Mouse (Mus musculus) hindbrain, embryonic 14.5 days (tissue): Measurements from ENCODE around the gene Il22ra2. TPM values are rescaled to one million over a fixed set of nuclear protein-coding genes. Genes with fewer than 3 reads are reported as not detected.

ENCODE experiments used
- ATAC-seq: fragments of 200-750 bp; cut with Nextera tagmentation; 2 replicates; pipeline ENCODE4 v1.8.0; 2017; ENCODE audit warnings: moderate number of reproducible peaks, mild to moderate bottlenecking, moderate TSS enrichment, moderate library complexity; ENCODE audit not compliant: low FRiP score
- DNase-seq: peaks from one replicate; pipeline ENCODE4 v3.0.0-alpha.2; 2015; ENCODE audit warnings: low spot score
- H3K27ac ChIP-seq: fragments of 300-500 bp; sonication (generic); 2 replicates; pipeline ENCODE4 v1.5.1; 2014; ENCODE audit warnings: mild to moderate bottlenecking, moderate library complexity
- H3K27me3 ChIP-seq: fragments of 300-500 bp; sonication (generic); 2 replicates; pipeline ENCODE4 v1.6.1; 2014; ENCODE audit warnings: mild to moderate bottlenecking, low read length, mixed read lengths; ENCODE audit not compliant: control insufficient read depth, insufficient read depth
- H3K36me3 ChIP-seq: fragments of 300-500 bp; sonication (generic); replicated peaks from 2 replicates; pipeline ENCODE4 v1.6.1; 2014; ENCODE audit not compliant: control insufficient read depth, insufficient read depth
- H3K4me1 ChIP-seq: fragments of 300-500 bp; sonication (generic); replicated peaks from 2 replicates; pipeline ENCODE4 v1.6.1; 2014; ENCODE audit warnings: antibody characterized with exemption, low read length, mixed read lengths; ENCODE audit not compliant: control insufficient read depth, insufficient read depth
- H3K4me2 ChIP-seq: fragments of 300-500 bp; sonication (generic); replicated peaks from 2 replicates; pipeline ENCODE4 v1.6.1; 2014; ENCODE audit warnings: mild to moderate bottlenecking, moderate library complexity
- H3K4me3 ChIP-seq: fragments of 300-500 bp; sonication (generic); replicated peaks from 2 replicates; pipeline ENCODE4 v1.5.1; 2014; ENCODE audit warnings: mild to moderate bottlenecking, low read length
- H3K9ac ChIP-seq: fragments of 300-500 bp; sonication (generic); 2 replicates; pipeline ENCODE4 v1.6.1; 2014
- H3K9me3 ChIP-seq: fragments of 300-500 bp; sonication (generic); 2 replicates; pipeline ENCODE4 v1.6.1; 2016; ENCODE audit warnings: low read length; ENCODE audit not compliant: control insufficient read depth
- WGBS: fragments of 180-500 bp; shearing (Covaris S2); extraction: QIAGEN DNeasy Blood & Tissue Kit; methylation state at CpG from one replicate; pipeline ENCODE4 v1.1.7; 2014; 5-methylcytosine and 5-hydroxymethylcytosine counted together
- polyA plus RNA-seq: library from polyadenylated mRNA; unstranded; fragments of >200 nt; fragmentation: Nextera tagmentation; extraction: Ambion mirVana; gene quantifications from 2 replicates; pipeline ENCODE4 v1.2.1, GENCODE M21; 2014

The Il22ra2 gene
- polyA plus RNA-seq, 1 experiment from 2014 or later: not detected

- ATAC-seq (no peak), DNase-seq (no peak)
- Histone ChIP-seq H3K36me3 (no peaks in the 10 kb centered on the region), H3K4me3 (no peak overlapping the region), H3K4me2 (no peak overlapping the region), H3K27ac (no peak overlapping the region), H3K9me3 (no peaks in the 10 kb centered on the region), H3K9ac (no peak overlapping the region), H3K27me3 (no peaks in the 10 kb centered on the region), H3K4me1 (no peaks in the 10 kb centered on the region)
Measured at GRCm38 (mm10) chr10:19672015-19672414, 50.2 kb downstream of the Il22ra2 start.

- DNase-seq (no peak), ATAC-seq (no peak)
- Histone ChIP-seq H3K27me3 (no peaks in the 10 kb centered on the region), H3K4me2 (no peak overlapping the region), H3K4me1 (no peaks in the 10 kb centered on the region), H3K36me3 (no peaks in the 10 kb centered on the region), H3K27ac (no peak overlapping the region), H3K9me3 (no peaks in the 10 kb centered on the region), H3K9ac (no peak overlapping the region), H3K4me3 (no peak overlapping the region)
- 98% methylated on average over 1 of the region's 1 CpGs for WGBS
Measured at GRCm38 (mm10) chr10:19673146-19673545, 51.3 kb downstream of the Il22ra2 start.

Other genes starting within 250 kb of the Il22ra2 start
- 28.8 TPM in 2 replicates for gene Ifngr1, start 30.0 kb upstream of the Il22ra2 start, polyA plus RNA-seq
- gene Il20ra, start 90.6 kb downstream of the Il22ra2 start, polyA plus RNA-seq: 0.27 and 0.48 TPM in 2 replicates
- 1.8 and 2.5 TPM in 2 replicates for gene Slc35d3, start 229.5 kb downstream of the Il22ra2 start, polyA plus RNA-seq